Mouse (Mus musculus) stomach, embryonic 15.5 days (tissue): ENCODE data around the gene Gm43552. TPM values are rescaled to one million over a fixed set of nuclear protein-coding genes. Genes with fewer than 3 reads are reported as not detected.
"Not testable (repeated sequence)": the region's sequence is repeated elsewhere in the genome, so short reads cannot be mapped to it uniquely, and the experiment has no call there.

Experiments
- ATAC-seq: fragments of 200-750 bp; cut with Nextera tagmentation; 2 replicates; pipeline ENCODE4 v1.8.0; 2017; ENCODE audit warnings: low read depth, moderate number of reproducible peaks, moderate TSS enrichment; ENCODE audit not compliant: insufficient read depth, low FRiP score
- H3K27ac ChIP-seq: fragments of 300-500 bp; sonication (generic); 2 replicates; pipeline ENCODE4 v1.5.1; 2015; ENCODE audit warnings: mild to moderate bottlenecking, inconsistent platforms
- H3K27me3 ChIP-seq: fragments of 300-500 bp; sonication (generic); replicated peaks from 2 replicates; pipeline ENCODE4 v1.6.1; 2015; ENCODE audit warnings: inconsistent platforms
- H3K36me3 ChIP-seq: fragments of 300-500 bp; sonication (generic); 2 replicates; pipeline ENCODE4 v1.6.1; 2015; ENCODE audit warnings: inconsistent platforms
- H3K4me1 ChIP-seq: fragments of 300-500 bp; sonication (generic); 2 replicates; pipeline ENCODE4 v1.6.1; 2015; ENCODE audit warnings: inconsistent platforms
- H3K4me2 ChIP-seq: fragments of 300-500 bp; sonication (generic); 2 replicates; pipeline ENCODE4 v1.6.1; 2015; ENCODE audit warnings: mild to moderate bottlenecking, inconsistent platforms
- H3K4me3 ChIP-seq: fragments of 300-500 bp; sonication (generic); replicated peaks from 2 replicates; pipeline ENCODE4 v1.5.1; 2015; ENCODE audit warnings: inconsistent platforms
- H3K9ac ChIP-seq: fragments of 300-500 bp; sonication (generic); 2 replicates; pipeline ENCODE4 v1.6.1; 2015; ENCODE audit warnings: inconsistent platforms
- H3K9me3 ChIP-seq: fragments of 300-500 bp; sonication (generic); 2 replicates; pipeline ENCODE4 v1.6.1; 2016; ENCODE audit warnings: inconsistent platforms
- WGBS: fragments of 180-500 bp; shearing (Covaris S2); methylation state at CpG from one replicate; pipeline ENCODE4 v1.1.7; 2015; 5-methylcytosine and 5-hydroxymethylcytosine counted together
- polyA plus RNA-seq: library from polyadenylated mRNA; unstranded; fragments of >200 nt; fragmentation: Nextera tagmentation; extraction: Ambion mirVana; gene quantifications from 2 replicates; pipeline ENCODE4 v1.2.1, GENCODE M21; 2015

Gm43552 gene
- polyA plus RNA-seq, 1 experiment from 2014 or later: 1.8 TPM

GRCm38 (mm10) chr5:65488725-65489124, 3.9 kb downstream of the Gm43552 start:
- H3K4me3 ChIP-seq: no peak overlapping the region
- H3K4me2 ChIP-seq: no peak overlapping the region
- H3K9me3 ChIP-seq: no peaks in the 10 kb centered on the region
- H3K4me1 ChIP-seq: 0 out of 2 replicates have a peak, but pooled peaks cover 11% of the 10 kb centered on the region
- no peak overlapping the region for H3K9ac ChIP-seq
- H3K27ac ChIP-seq: no peak overlapping the region
- 74% methylated on average over 7 of the region's 7 CpGs for WGBS
- no peaks in the 10 kb centered on the region for H3K27me3 ChIP-seq
- H3K36me3 ChIP-seq: no peaks in the 10 kb centered on the region
- ATAC-seq: no peak

- Histone ChIP-seq H3K4me1 (0 out of 2 replicates have a peak, but pooled peaks cover 8% of the 10 kb centered on the region), H3K9me3 (no peaks in the 10 kb centered on the region), H3K9ac (no peak overlapping the region), H3K27me3 (no peaks in the 10 kb centered on the region), H3K27ac (no peak overlapping the region), H3K4me3 (no peak overlapping the region), H3K36me3 (no peaks in the 10 kb centered on the region), H3K4me2 (no peak overlapping the region)
- ATAC-seq: no peak
- WGBS: 79% methylated on average over 10 of the region's 10 CpGs
Observed at GRCm38 (mm10) chr5:65487381-65487780, 5.3 kb downstream of the Gm43552 start.

GRCm38 (mm10) chr5:65486514-65486913, 6.1 kb downstream of the Gm43552 start:
- no peak overlapping the region for H3K4me2 ChIP-seq
- no peak overlapping the region for H3K9ac ChIP-seq
- H3K9me3 ChIP-seq: no peaks in the 10 kb centered on the region
- 0 out of 2 replicates have a peak, but pooled peaks cover 5% of the 10 kb centered on the region for H3K4me1 ChIP-seq
- 61% methylated on average over 2 of the region's 2 CpGs for WGBS
- no peak for ATAC-seq
- no peaks in the 10 kb centered on the region for H3K36me3 ChIP-seq
- no peak overlapping the region for H3K27ac ChIP-seq
- no peak overlapping the region for H3K4me3 ChIP-seq
- H3K27me3 ChIP-seq: no peaks in the 10 kb centered on the region

GRCm38 (mm10) chr5:65482996-65483395, 9.6 kb downstream of the Gm43552 start:
- Histone ChIP-seq H3K9ac (no peak overlapping the region), H3K27ac (no peak overlapping the region), H3K27me3 (no peaks in the 10 kb centered on the region), H3K9me3 (no peaks in the 10 kb centered on the region), H3K4me1 (0 out of 2 replicates have a peak, but pooled peaks cover 4% of the 10 kb centered on the region), H3K36me3 (no peaks in the 10 kb centered on the region), H3K4me3 (no peak overlapping the region), H3K4me2 (no peak overlapping the region)
- ATAC-seq: no peak
- 87% methylated on average over 4 of the region's 4 CpGs for WGBS

- 55% methylated on average over 4 of the region's 4 CpGs for WGBS
- no peak overlapping the region for H3K9ac ChIP-seq
- no peaks in the 10 kb centered on the region for H3K9me3 ChIP-seq
- H3K4me3 ChIP-seq: no peak overlapping the region
- H3K27ac ChIP-seq: peak overlapping the region; percentile 71
- H3K4me1 ChIP-seq: 0 out of 2 replicates have a peak, but pooled peaks cover 4% of the 10 kb centered on the region
- no peaks in the 10 kb centered on the region for H3K27me3 ChIP-seq
- H3K36me3 ChIP-seq: no peaks in the 10 kb centered on the region
- no peak overlapping the region for H3K4me2 ChIP-seq
- ATAC-seq: no peak
Observed at GRCm38 (mm10) chr5:65480511-65480910, 12.1 kb downstream of the Gm43552 start.

GRCm38 (mm10) chr5:65479681-65480445, 12.8 kb downstream of the Gm43552 start:
- no peak overlapping the region for H3K4me2 ChIP-seq
- no peaks in the 10 kb centered on the region for H3K9me3 ChIP-seq
- peak; percentile 58 for ATAC-seq
- 78% methylated on average over 9 of the region's 9 CpGs for WGBS
- H3K4me3 ChIP-seq: no peak overlapping the region
- no peaks in the 10 kb centered on the region for H3K27me3 ChIP-seq
- H3K4me1 ChIP-seq: 0 out of 2 replicates have a peak, but pooled peaks cover 4% of the 10 kb centered on the region
- H3K36me3 ChIP-seq: no peaks in the 10 kb centered on the region
- H3K9ac ChIP-seq: no peak overlapping the region
- peak overlapping the region; percentile 71 for H3K27ac ChIP-seq

GRCm38 (mm10) chr5:65478224-65478623, 14.4 kb downstream of the Gm43552 start:
- Histone ChIP-seq H3K9me3 (no peaks in the 10 kb centered on the region), H3K9ac (no peak overlapping the region), H3K27me3 (no peaks in the 10 kb centered on the region), H3K4me2 (no peak overlapping the region), H3K36me3 (no peaks in the 10 kb centered on the region), H3K4me1 (0 out of 2 replicates have a peak, but pooled peaks cover 4% of the 10 kb centered on the region), H3K4me3 (no peak overlapping the region), H3K27ac (no peak overlapping the region)
- ATAC-seq: no peak
- 74% methylated on average over 4 of the region's 4 CpGs for WGBS

GRCm38 (mm10) chr5:65476739-65477138, 15.9 kb downstream of the Gm43552 start:
- H3K4me3 ChIP-seq, H3K9me3 ChIP-seq, H3K4me1 ChIP-seq, H3K4me2 ChIP-seq, H3K27me3 ChIP-seq, H3K27ac ChIP-seq, H3K9ac ChIP-seq, ATAC-seq, H3K36me3 ChIP-seq: not testable (repeated sequence)
- WGBS: 92% methylated on average over 4 of the region's 4 CpGs

- H3K4me1 ChIP-seq: 0 out of 2 replicates have a peak, but pooled peaks cover 4% of the 10 kb centered on the region
- no peak for ATAC-seq
- WGBS: 71% methylated on average over 2 of the region's 2 CpGs
Observed at GRCm38 (mm10) chr5:65475806-65476205, 16.8 kb downstream of the Gm43552 start.

GRCm38 (mm10) chr5:65469766-65470165, 22.9 kb downstream of the Gm43552 start:
- Histone ChIP-seq H3K27me3 (no peaks in the 10 kb centered on the region), H3K9me3 (no peaks in the 10 kb centered on the region), H3K4me1 (no peaks in the 10 kb centered on the region), H3K27ac (no peak overlapping the region), H3K9ac (no peak overlapping the region), H3K4me3 (no peak overlapping the region), H3K4me2 (no peak overlapping the region), H3K36me3 (peaks cover 16% of the 10 kb centered on the region)
- WGBS: 88% methylated on average over 6 of the region's 6 CpGs
- no peak for ATAC-seq

More at GRCm38 (mm10) chr5:65475806-65476205, 16.8 kb downstream of the Gm43552 start:
- Histone ChIP-seq H3K27me3 (no peaks in the 10 kb centered on the region), H3K4me3 (no peak overlapping the region), H3K9ac (no peak overlapping the region), H3K36me3 (no peaks in the 10 kb centered on the region), H3K27ac (no peak overlapping the region), H3K4me2 (no peak overlapping the region), H3K9me3 (no peaks in the 10 kb centered on the region)

GRCm38 (mm10) chr5:65466911-65467310, 25.7 kb downstream of the Gm43552 start:
- no peak overlapping the region for H3K4me3 ChIP-seq
- H3K36me3 ChIP-seq: peaks cover 16% of the 10 kb centered on the region
- H3K9ac ChIP-seq: no peak overlapping the region
- H3K4me1 ChIP-seq: no peaks in the 10 kb centered on the region
- H3K9me3 ChIP-seq: no peaks in the 10 kb centered on the region
- WGBS: 62% methylated on average over 3 of the region's 3 CpGs
- no peak for ATAC-seq
- H3K4me2 ChIP-seq: no peak overlapping the region
- no peak overlapping the region for H3K27ac ChIP-seq
- H3K27me3 ChIP-seq: no peaks in the 10 kb centered on the region

GRCm38 (mm10) chr5:65460361-65460760, 32.3 kb downstream of the Gm43552 start:
- Histone ChIP-seq H3K27me3 (no peaks in the 10 kb centered on the region), H3K27ac (no peak overlapping the region), H3K9me3 (no peaks in the 10 kb centered on the region), H3K36me3 (no peaks in the 10 kb centered on the region), H3K4me1 (peaks cover 6% of the 10 kb centered on the region; the same call in 1 of the 2 replicates), H3K4me3 (no peak overlapping the region), H3K4me2 (no peak overlapping the region), H3K9ac (no peak overlapping the region)
- ATAC-seq: no peak
- WGBS: 91% methylated on average over 14 of the region's 14 CpGs
